Mouse (Mus musculus) stomach, postnatal 0 days (tissue): Measurements from ENCODE around the gene Mrap.

Source experiments
- CTCF ChIP-seq: IDR thresholded peaks from 2 replicates; pipeline ENCODE4 v1.5.1; 2016; ENCODE audit warnings: antibody characterized with exemption, low read depth, mild to moderate bottlenecking, moderate library complexity
- EP300 ChIP-seq: optimal IDR thresholded peaks from 2 replicates; pipeline ENCODE3; 2016; ENCODE audit warnings: antibody characterized with exemption

GRCm38 (mm10) chr16:90790946-90791345 is 52.9 kb downstream of the Mrap start:
- TF ChIP-seq CTCF (no peak), EP300 (no peak)
